Mouse (Mus musculus): ENCODE measurements around the gene Rad9a.

DNA sequence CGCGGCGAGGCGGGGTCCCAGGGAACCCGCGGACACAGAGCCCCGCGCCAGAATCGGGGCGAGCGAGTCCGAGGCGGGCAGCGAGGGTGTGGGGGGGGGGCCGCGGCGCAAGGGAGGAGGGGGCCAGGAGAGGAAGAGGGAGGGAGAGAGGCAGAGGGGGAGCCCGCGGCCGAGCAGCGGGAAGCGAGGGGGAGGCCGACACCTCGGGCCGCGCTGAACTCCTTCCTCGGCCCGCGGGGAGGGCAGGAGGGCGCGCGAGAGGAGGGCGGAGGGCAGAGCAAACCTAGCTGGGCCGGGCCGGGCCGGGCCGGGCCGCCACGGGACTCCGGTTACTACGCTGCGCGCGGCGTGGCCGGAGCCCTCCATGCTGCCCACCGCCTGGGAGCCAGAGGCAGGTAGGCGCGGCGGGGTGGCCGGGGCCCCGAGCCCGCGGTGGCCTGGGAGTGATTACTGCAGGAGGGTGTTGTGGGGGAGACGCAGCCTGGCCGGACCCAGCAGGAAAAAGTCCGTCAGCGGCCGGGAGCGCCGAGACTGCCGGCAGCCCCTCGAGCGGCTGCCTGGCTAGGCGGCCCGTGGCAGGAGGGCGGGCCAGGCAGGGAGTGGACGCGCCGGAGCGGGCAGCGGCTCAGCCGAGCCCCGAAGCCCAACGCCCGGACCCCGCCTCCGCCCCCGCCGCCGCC, 13.4 kb upstream of the Rad9a start:
- TF ChIP-seq CTCF (IDR thresholded peaks at IDR 0.05; ENCODE audit: low read depth): no peak
- TF ChIP-seq EP300 (IDR thresholded peaks at IDR 0.05; ENCODE audit: low read depth): no peak
